In the genomic region with DNA sequence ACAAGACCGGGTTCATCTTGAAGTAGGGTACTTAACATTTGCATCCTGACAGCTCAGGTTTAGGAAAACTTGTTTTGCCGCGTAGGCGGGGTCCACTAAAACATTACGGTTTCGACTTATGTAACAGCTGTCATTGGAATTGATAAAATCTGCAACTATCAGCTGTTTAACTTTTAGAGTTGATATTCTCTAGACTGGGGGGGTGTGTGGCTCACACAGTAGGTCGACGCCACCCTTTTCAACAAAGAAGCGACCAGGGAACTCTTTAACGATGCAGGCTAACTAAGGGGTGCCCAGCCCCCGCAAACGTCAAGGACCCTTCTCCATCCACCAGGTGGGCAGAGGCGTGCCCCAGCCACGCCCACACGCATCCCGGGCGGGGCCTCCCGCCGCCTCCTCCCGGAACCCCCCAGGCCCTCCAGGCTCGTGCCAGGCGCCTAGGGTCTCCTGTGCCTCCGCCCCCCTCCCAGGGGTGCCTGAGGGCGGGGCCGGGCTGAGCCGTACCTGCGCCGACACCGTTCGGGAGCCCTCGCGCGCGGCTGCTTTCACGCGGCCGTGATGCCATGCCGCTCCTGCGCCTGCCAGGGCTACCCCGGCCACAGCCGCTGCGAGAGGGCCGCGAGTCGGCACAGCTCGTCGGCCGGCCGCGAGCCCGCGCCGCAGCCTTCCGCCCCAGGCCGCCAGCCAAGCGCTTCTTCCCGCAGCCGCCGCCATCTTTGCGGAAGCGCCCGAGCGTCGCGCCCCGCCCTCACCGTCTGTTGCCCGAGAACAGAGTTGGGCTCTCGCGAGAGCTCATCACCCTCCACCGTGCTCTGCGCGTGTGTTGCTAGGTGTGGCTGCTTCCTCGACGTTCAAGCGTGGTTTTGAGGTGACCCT, we compare ENCODE assay signal across 8 mouse cellular contexts. TPM values are rescaled to one million over a fixed set of nuclear protein-coding genes. Genes with fewer than 3 reads are reported as not detected.
DNase-seq lines count a peak whose midpoint lies in the region; ATAC-seq lines count a peak whose summit lies in the region.

Gene Micu2 (minus strand): TSS at position 737 of the 876 bp plus-strand sequence.

- DNase-seq in CD8-positive naive resting alpha-beta T cell, adult 2 months (ENCODE audit: low read depth in 2 of 2, low spot score in 2 of 2): peak; percentile 70 to 74
- DNase-seq in c-Kit-positive CD71-negative TER-119-negative erythroid progenitor cells, embryonic 14.5 days (ENCODE audit: low read depth): peak; percentile 74
- peak; percentile 88 for DNase-seq in forebrain, embryonic 10.5 days (ENCODE audit: extremely low spot score, low spot score)
- peak; percentile 90 to 94 for DNase-seq in kidney, postnatal 25 days
- DNase-seq in telencephalon, adult 2 months (ENCODE audit: low read depth, low spot score): peak; percentile 73

- peak within 1 kb of the TSS; percentile 90 for H3K9ac ChIP-seq in heart, embryonic 15.5 days
- peak within 1 kb of the TSS; percentile 86 for H3K9ac ChIP-seq in liver, embryonic 15.5 days
- H3K9ac ChIP-seq in neural tube, embryonic 12.5 days: peak within 1 kb of the TSS; percentile 89

- H3K9me3 ChIP-seq in forebrain, embryonic 10.5 days: no peaks in the 10 kb centered on the region
- H3K9me3 ChIP-seq in heart, embryonic 15.5 days (replicated peaks): no peaks in the 10 kb centered on the region
- H3K9me3 ChIP-seq in liver, embryonic 15.5 days (replicated peaks): no peaks in the 10 kb centered on the region
- H3K9me3 ChIP-seq in neural tube, embryonic 12.5 days: no peaks in the 10 kb centered on the region

- WGBS in forebrain, embryonic 10.5 days: 4% methylated on average over 75 of the region's 76 CpGs
- 2% methylated on average over 68 of the region's 76 CpGs for WGBS in heart, embryonic 15.5 days
- 2% methylated on average over 76 of the region's 76 CpGs for WGBS in liver, embryonic 15.5 days (ENCODE audit: insufficient replicate concordance)
- WGBS in neural tube, embryonic 12.5 days: 3% methylated on average over 76 of the region's 76 CpGs

- peaks cover 12% of the 10 kb centered on the region for H3K4me1 ChIP-seq in forebrain, embryonic 10.5 days
- peaks cover 11% of the 10 kb centered on the region for H3K4me1 ChIP-seq in heart, embryonic 15.5 days (replicated peaks)
- H3K4me1 ChIP-seq in liver, embryonic 15.5 days (replicated peaks): peaks cover 24% of the 10 kb centered on the region
- 0 out of 2 replicates have a peak, but pooled peaks cover 3% of the 10 kb centered on the region for H3K4me1 ChIP-seq in neural tube, embryonic 12.5 days

- no peaks in the 10 kb centered on the region for H3K36me3 ChIP-seq in forebrain, embryonic 10.5 days (replicated peaks)
- no peaks in the 10 kb centered on the region for H3K36me3 ChIP-seq in heart, embryonic 15.5 days
- no peaks in the 10 kb centered on the region for H3K36me3 ChIP-seq in liver, embryonic 15.5 days (replicated peaks)
- H3K36me3 ChIP-seq in neural tube, embryonic 12.5 days: no peaks in the 10 kb centered on the region

- peak within 1 kb of the TSS; percentile 96 for H3K27ac ChIP-seq in forebrain, embryonic 10.5 days
- peak within 1 kb of the TSS; percentile 78 for H3K27ac ChIP-seq in heart, embryonic 15.5 days
- H3K27ac ChIP-seq in liver, embryonic 15.5 days (replicated peaks): peak within 1 kb of the TSS; percentile 79
- H3K27ac ChIP-seq in neural tube, embryonic 12.5 days: peak within 1 kb of the TSS; percentile 59; the same call in 1 of the 2 replicates

- H3K27me3 ChIP-seq in forebrain, embryonic 10.5 days (ENCODE audit: poor library complexity, severe bottlenecking): peaks cover 9% of the 10 kb centered on the region; the same call in 1 of the 2 replicates
- H3K27me3 ChIP-seq in heart, embryonic 15.5 days: no peaks in the 10 kb centered on the region
- H3K27me3 ChIP-seq in liver, embryonic 15.5 days: no peaks in the 10 kb centered on the region
- H3K27me3 ChIP-seq in neural tube, embryonic 12.5 days (replicated peaks): no peaks in the 10 kb centered on the region

- ATAC-seq in heart, embryonic 15.5 days (replicated peaks; ENCODE audit: insufficient number of reproducible peaks, insufficient read depth, low FRiP score, low read depth): peak; percentile 95
- ATAC-seq in liver, embryonic 15.5 days (ENCODE audit: insufficient read depth): peak; percentile 86
- ATAC-seq in neural tube, embryonic 12.5 days (ENCODE audit: low FRiP score, low read depth): peak; percentile 99

- peak within 1 kb of the TSS; percentile 95 for H3K4me3 ChIP-seq in forebrain, embryonic 10.5 days
- H3K4me3 ChIP-seq in heart, embryonic 15.5 days: peak within 1 kb of the TSS; percentile 91
- peak within 1 kb of the TSS; percentile 92 for H3K4me3 ChIP-seq in liver, embryonic 15.5 days (replicated peaks)
- H3K4me3 ChIP-seq in neural tube, embryonic 12.5 days: peak within 1 kb of the TSS; percentile 94

- peak within 1 kb of the TSS; percentile 92 for H3K4me2 ChIP-seq in heart, embryonic 15.5 days
- H3K4me2 ChIP-seq in liver, embryonic 15.5 days: peak within 1 kb of the TSS; percentile 90
- peak within 1 kb of the TSS; percentile 73 for H3K4me2 ChIP-seq in neural tube, embryonic 12.5 days (replicated peaks)

RNA-seq across cellular contexts. Expression of gene Micu2, which starts in this region (rescaled TPM):
- polyA plus RNA-seq in forebrain, embryonic 10.5 days (2016; fragmentation: Nextera tagmentation; extraction: Ambion mirVana): 55.4 and 58.2 TPM in 2 replicates
- polyA plus RNA-seq in heart, embryonic 15.5 days (2015; fragmentation: Nextera tagmentation; extraction: Ambion mirVana): 82.6 and 83.7 TPM in 2 replicates
- polyA plus RNA-seq in liver, embryonic 15.5 days (2015; fragmentation: Nextera tagmentation; extraction: Ambion mirVana): 36.4 and 39.0 TPM in 2 replicates
- polyA plus RNA-seq in neural tube, embryonic 12.5 days (2016; fragmentation: Nextera tagmentation; extraction: Ambion mirVana): 67.3 and 70.9 TPM in 2 replicates

Comparison
In these comparisons a context has a peak if more than half of its experiments do, and no peak if none do; other contexts are left out.
1. Peak in every context shown above with its lines: DNase-seq, ATAC-seq, H3K4me3 ChIP-seq and H3K27ac ChIP-seq.